Mouse (Mus musculus): ENCODE measurements around the gene Tubgcp6.

Tubgcp6 gene

DNA sequence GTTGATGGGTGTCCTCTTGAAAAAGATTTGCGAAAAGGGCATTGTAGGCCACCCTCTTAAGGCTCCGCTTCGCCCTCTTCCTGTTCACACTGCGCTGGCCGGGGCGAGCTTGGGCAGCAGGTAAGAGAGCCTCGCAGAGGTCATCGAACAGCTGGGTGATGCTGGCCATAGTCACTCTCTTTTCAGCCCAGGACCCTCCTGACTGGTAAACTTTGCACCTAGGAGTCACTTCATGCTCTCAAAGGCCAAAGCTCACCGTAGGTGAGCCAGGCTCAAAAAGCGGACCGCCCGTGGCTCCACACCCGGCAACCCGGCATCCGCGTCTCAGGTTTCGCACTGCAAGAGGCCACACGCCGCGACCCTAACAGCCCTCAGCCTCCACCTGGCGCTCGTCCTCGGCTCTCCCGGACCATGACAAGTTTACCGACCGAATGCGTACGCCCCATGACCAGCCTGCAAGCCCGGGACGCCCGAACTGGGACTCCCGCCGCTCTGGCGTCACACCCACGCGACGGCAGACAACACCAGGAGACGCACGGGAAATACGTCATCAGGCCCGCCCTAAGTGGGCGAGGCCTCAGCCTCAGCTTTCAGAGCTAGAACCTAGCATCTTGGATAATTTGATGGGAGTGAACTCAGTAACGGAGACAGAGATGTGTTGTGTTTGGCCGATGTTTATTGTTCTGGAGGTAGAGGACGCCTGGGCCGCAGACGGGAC lies at the start of gene Tubgcp6:
Tubgcp6 (minus strand) TSS at position 464 of the 718 bp plus-strand sequence.
- peak; percentile 91 for DNase-seq (ENCODE audit: low read depth)

- DNase-seq (ENCODE audit: low read depth) = no peak
These were observed 49.5 kb upstream of the Tubgcp6 start for GRCm38 (mm10) chr15:89172276-89172935.

DNA sequence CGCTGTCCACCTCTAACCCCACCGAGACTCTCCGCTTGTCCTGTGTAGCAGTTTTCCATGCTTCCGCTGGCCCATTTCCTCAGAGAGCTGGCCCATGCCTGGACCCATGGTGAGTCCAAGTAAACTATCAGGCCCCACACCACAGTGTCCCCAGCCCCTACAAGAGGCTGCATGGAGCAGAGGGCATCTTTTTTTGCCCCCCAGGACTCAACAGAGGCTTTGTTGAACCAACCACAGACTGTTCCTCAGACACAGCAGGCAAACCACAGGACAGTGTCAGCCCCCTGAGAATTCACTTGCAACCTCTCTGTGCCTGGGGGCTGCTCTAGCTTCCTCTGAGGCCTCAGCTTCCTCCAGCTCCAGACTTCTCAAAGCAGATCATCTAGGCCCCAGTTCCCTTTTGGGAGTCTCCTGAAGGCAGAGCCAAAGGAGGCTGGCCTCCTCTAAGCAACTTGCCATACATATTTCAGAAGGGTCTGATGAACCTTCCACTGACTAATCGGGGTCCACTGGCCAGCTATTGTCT lies 48.7 kb upstream of the Tubgcp6 start:
- no peak for DNase-seq (ENCODE audit: low read depth)

DNA sequence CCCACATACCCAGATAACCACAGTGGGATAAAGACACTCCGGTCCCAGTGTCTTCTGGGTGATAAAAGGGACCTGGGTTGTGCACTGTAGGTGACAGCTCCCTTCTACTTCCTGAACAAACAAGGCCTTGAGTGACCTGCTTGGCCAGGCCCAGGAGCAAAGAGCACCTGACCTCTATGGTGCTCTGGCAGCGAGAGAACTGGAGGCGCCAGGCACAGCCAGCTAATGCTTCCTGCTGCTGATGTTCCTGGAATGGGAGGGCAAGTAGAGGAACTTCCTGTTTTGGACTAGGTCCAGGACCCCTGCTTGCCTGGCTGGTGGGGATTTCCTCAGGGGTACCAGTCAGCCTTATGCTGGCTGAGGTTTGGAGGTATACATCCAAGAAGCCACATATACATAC lies 47.2 kb upstream of the Tubgcp6 start:
- no peak for DNase-seq (ENCODE audit: low read depth)

- no peak for DNase-seq (ENCODE audit: low read depth)
These were observed 46.5 kb upstream of the Tubgcp6 start for GRCm38 (mm10) chr15:89169431-89169830.

- no peak for DNase-seq (ENCODE audit: low read depth)
These were observed 46.0 kb upstream of the Tubgcp6 start for GRCm38 (mm10) chr15:89168922-89169321.

DNA sequence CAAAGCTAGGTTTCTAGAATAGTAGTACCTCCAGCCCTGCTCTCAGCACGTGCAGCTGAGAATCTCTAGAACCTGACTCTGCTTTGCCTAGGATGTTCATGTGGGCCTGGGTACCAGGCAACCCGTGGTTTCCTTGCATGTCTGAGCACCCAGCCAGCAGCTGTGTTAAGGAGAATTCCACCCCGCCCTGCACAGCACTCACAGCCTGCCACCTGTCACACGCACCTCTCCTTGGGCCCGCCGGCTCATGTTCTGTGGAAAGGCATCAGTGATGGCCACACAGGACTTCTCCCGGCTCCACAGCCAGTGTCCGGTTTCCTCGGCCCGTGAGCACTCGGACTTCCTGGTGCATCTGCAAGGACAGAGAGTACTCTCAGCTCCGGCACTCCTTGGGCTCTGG lies 42.6 kb upstream of the Tubgcp6 start:
- DNase-seq (ENCODE audit: low read depth) = no peak

GRCm38 (mm10) chr15:89161397-89161796 lies 38.5 kb upstream of the Tubgcp6 start:
- DNase-seq (ENCODE audit: low read depth) = no peak

DNA sequence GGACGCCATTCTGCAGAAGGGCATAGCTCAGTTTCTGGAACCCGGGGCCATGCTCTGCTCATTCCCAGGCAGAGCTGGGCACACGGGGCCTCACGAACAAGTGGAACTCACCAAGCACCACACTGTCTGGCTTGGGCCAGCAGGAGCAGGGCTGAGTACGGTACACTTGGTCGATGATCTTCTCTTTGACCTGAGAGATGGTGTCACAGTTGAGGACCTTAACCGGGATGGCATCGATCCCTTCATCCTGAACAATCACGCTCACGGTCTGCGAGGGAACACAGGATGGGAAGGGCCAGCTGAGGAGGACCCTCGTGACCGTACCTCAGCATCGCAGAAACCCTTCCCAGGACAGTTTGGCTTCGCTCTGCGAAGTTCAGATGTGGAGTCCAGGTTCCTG lies 35.6 kb upstream of the Tubgcp6 start:
- no peak for DNase-seq (ENCODE audit: low read depth)

DNA sequence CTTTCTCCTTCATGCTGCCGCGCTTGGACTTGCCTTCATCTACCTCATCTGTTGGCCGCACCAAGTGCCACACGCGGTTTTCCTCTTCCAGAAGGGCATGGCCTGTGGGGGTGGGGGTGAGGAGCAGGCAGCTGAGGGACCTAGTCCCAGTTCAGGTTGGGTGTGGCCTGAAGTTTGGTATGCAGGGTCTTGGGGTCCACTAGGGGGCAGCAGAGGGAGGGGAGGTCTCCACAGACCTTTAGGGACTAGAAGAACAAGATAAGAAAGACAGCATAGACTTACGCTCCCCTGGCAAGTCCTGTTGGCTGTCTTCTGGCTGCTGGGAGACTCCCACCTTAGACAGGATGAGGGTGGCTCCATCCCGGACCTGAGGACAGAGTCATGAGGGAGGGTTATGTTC lies 35.0 kb upstream of the Tubgcp6 start:
- DNase-seq (ENCODE audit: low read depth) = peak; percentile 91

GRCm38 (mm10) chr15:89152312-89152711 lies 29.4 kb upstream of the Tubgcp6 start:
- DNase-seq (ENCODE audit: low read depth) = no peak

- DNase-seq (ENCODE audit: low read depth) = peak; percentile 36
These were observed 27.1 kb upstream of the Tubgcp6 start for GRCm38 (mm10) chr15:89150041-89150390.

- no peak for DNase-seq (ENCODE audit: low read depth)
These were observed 26.5 kb upstream of the Tubgcp6 start, which contains the start of gene Mapk11 for GRCm38 (mm10) chr15:89149271-89150040. TSS of gene Mapk11 (minus strand) at chr15:89149628.

DNA sequence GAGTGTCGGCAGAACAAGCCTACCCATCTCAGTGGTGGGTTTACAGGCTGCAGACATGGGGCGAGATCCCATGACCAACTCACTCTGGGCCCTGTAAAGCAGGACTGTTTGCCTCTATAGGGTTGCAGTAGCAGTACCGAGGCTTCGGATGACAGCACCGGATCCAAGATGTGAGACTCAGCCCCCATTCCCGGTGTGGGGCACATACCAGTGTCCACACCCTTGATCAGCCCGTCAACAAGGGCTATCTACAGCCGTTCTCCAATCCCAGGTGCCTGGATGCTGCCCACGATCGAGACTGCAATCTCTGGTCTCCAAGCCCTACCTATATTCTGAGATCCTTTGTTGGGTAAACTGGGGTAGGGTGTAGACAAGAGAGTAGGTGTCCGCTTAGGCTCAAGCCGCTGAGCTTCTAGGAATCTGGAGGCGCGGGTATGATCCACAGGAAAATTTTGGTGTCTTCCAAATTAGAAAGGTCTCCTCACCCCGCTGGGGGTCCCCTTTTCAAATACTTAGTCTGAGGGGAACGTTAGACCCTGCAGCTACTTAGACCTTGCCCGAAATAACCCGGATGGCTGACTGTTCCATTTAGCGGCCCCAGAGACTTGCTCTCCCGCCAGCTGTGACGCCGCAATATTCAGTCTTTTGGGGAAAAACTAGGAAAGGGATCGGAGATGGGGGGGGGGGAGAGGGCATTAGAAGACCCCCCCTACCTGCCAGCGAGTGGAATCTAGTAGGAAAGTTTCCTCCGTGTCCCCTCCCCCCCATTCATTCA lies 25.8 kb upstream of the Tubgcp6 start:
- no peak for DNase-seq (ENCODE audit: low read depth)

DNA sequence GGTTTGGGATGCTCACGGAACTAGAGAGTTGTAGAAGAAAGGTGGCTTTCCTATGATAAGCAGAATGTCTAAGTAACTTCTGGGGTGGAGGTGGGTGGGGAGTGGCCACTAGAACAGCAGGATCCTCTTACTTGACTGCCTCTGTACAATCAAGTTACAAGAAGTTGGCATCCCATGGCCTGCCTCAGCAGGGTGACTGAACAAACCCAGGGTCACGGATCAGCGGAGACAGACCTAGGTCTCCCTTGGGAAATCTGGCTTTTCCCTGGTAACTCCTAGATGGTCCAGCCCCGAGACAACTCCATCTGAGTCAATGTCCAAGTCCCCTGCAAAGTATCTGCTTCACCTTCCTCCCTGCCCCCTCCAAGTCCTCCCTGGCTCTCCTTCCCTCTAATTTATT lies 25.0 kb upstream of the Tubgcp6 start:
- DNase-seq (ENCODE audit: low read depth) = no peak

DNA sequence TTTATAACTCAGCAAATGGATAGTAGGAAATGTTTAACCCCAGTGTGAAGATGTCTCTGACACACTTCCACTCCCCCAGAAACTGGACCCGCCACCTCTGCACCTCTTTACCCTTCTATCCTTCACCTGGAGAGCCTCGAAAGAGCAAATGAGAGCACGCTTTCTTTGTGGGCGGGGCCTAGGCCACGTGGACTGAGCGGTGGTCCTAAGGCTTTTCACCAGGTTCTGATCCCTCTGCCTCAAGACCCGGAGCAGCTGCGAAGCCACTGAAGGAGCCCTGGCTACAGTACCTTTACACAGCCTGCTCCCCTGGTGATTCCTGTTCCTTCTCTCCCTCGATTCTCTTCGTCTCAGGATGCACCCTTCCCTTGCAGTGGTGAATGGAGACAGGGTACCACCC lies 24.5 kb upstream of the Tubgcp6 start:
- DNase-seq (ENCODE audit: low read depth) = no peak

- no peak for DNase-seq (ENCODE audit: low read depth)
These were observed 24.1 kb upstream of the Tubgcp6 start for GRCm38 (mm10) chr15:89147024-89147423.

DNA sequence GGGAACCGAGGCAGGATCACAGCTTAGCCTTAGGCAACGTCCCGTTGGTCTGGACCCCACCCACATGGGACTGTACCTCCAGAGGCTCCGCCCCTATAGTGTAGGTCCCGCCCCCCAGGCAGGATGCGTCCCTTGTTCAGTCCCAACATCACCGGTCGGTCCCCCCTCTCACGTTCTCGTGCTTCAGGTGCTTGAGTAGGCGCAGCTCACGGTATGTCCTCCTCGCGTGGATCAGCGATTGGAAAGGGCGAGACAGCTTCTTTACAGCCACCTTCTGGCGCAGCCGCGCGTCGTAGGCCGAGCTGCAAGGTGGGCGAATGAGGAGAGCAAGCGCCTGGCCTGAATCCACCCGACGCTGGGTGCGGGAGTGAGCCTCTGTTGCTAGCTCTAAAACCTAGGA lies 23.6 kb upstream of the Tubgcp6 start:
- no peak for DNase-seq (ENCODE audit: low read depth)

GRCm38 (mm10) chr15:89145813-89146350 lies 23.0 kb upstream of the Tubgcp6 start:
- DNase-seq (ENCODE audit: low read depth) = no peak

DNA sequence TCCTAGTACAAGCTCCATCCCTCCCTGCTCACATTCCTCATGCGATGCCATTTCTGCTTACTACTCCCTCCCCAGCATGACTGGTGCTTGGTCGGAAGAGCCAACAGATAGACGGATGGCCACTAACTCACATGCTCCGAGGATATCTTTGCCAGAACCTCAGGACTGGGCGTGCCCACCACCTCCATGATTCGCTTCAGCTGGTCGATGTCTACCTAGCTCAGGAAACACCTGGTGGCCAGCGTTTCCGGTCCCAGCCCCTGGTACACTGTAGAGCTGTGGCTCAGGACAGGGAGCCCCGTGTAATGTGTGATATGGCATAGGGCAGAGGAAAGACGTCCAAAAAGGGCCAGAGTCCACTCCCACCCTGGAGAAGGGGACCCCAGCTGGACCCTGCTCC lies 22.1 kb upstream of the Tubgcp6 start:
- peak; percentile 73 for DNase-seq (ENCODE audit: low read depth)

DNA sequence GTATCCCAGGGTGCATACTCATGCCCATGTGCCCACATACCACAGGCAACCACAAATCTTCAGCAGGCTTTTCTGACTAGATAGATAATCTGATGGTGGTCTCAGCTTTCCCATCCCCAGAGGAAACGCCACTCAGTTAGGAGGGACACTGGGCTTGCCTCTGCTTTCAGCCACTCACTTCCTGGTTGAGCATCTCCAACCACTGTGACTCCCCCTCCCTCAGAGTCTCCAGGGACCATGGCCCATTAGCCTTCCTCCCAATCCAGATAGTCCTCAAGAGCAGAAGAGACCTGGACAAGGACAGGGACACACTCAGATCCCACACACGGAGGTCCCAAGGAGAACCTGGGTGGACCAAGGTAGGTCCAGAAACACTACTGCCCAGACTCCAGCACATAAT lies 20.2 kb upstream of the Tubgcp6 start:
- peak; percentile 35 for DNase-seq (ENCODE audit: low read depth)

DNA sequence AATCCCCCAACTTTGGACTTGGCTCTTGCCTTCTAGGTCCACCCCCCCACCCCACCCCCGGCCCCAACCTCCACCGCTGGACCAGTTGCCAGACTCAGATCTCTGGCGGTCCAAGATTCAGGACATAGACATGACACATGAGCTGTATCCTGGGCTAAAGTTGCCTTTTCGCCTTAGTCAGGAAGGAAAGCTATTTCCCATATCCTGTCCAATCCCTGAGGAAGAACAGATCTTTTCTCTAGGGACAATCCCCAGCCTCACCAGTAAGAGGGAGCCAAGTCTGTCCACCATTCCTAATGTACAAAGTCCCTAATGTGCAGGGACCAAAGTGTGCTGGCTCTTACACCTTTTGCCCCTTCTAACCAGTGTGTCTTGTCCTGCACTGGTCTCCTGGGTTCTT lies 19.0 kb upstream of the Tubgcp6 start:
- no peak for DNase-seq (ENCODE audit: low read depth)

Measured in 416B (cell line).